Mouse (Mus musculus) myocyte (in vitro differentiated cells): ENCODE data around the gene Rhoh. TPM values are rescaled to one million over a fixed set of nuclear protein-coding genes. Genes with fewer than 3 reads are reported as not detected.

Source experiments
- H3K27me3 ChIP-seq: one replicate; pipeline ENCODE4 v1.6.1; 2011; ENCODE audit not compliant: control insufficient read depth, insufficient read depth, insufficient read length
- H3K36me3 ChIP-seq: one replicate; pipeline ENCODE4 v1.6.1; 2011; ENCODE audit not compliant: control insufficient read depth, insufficient read depth
- H3K4me2 ChIP-seq: one replicate; pipeline ENCODE4 v1.6.1; 2011; ENCODE audit warnings: low read depth, control low read depth
- H3K4me3 ChIP-seq: one replicate; pipeline ENCODE4 v1.5.1; 2011; ENCODE audit warnings: mild to moderate bottlenecking, control low read depth, moderate library complexity
- H3K79me2 ChIP-seq: one replicate; pipeline ENCODE4 v1.6.1; 2011; ENCODE audit not compliant: control insufficient read depth, insufficient read depth
- H3ac ChIP-seq: one replicate; pipeline ENCODE4 v1.6.1; 2011; ENCODE audit not compliant: control insufficient read depth, insufficient read length
- CEBPB ChIP-seq: IDR thresholded peaks from 2 replicates; pipeline ENCODE4 v1.6.1; 2011; ENCODE audit warnings: mild to moderate bottlenecking, moderate library complexity; ENCODE audit not compliant: poor library complexity, insufficient read depth, severe bottlenecking
- E2F4 ChIP-seq: IDR thresholded peaks from one replicate; pipeline ENCODE4 v1.6.1; 2011; ENCODE audit warnings: mild to moderate bottlenecking, control low read depth, moderate library complexity; ENCODE audit not compliant: insufficient read depth
- MAX ChIP-seq: IDR thresholded peaks from one replicate; pipeline ENCODE4 v1.6.1; 2011; ENCODE audit warnings: low read depth, mild to moderate bottlenecking, control low read depth
- MYOD1 ChIP-seq, 3 experiments: IDR thresholded peaks; one replicate each; pipeline ENCODE4 v1.6.1; 2011; ENCODE audit warnings: control low read depth in 2 of 3, low read depth in 2 of 3, mild to moderate bottlenecking in 2 of 3, moderate library complexity in 1 of 3; ENCODE audit not compliant: insufficient read length in 2 of 3, control insufficient read depth in 1 of 3
- MYOG ChIP-seq, 3 experiments: IDR thresholded peaks; one replicate each; pipeline ENCODE4 v1.6.1; 2011; ENCODE audit warnings: control low read depth in 2 of 3, low read depth in 2 of 3, mild to moderate bottlenecking in 2 of 3; ENCODE audit not compliant: insufficient read length in 2 of 3, control insufficient read depth in 1 of 3, insufficient read depth in 1 of 3
- POLR2A ChIP-seq: IDR thresholded peaks from one replicate; pipeline ENCODE4 v1.6.1; 2011; ENCODE audit warnings: low read depth, mild to moderate bottlenecking, control low read depth, moderate library complexity; ENCODE audit not compliant: insufficient read length
- POLR2AphosphoS2 ChIP-seq: IDR thresholded peaks from one replicate; pipeline ENCODE4 v1.6.1; 2011; ENCODE audit warnings: low read depth, control low read depth; ENCODE audit not compliant: insufficient read length
- REST ChIP-seq: IDR thresholded peaks from one replicate; pipeline ENCODE4 v1.6.1; 2011; ENCODE audit warnings: mild to moderate bottlenecking, control low read depth, moderate library complexity; ENCODE audit not compliant: insufficient read depth, insufficient read length
- SRF ChIP-seq: IDR thresholded peaks from one replicate; pipeline ENCODE4 v1.6.1; 2011; ENCODE audit warnings: low read depth; ENCODE audit not compliant: control insufficient read depth, insufficient read length
- TCF12 ChIP-seq: IDR thresholded peaks from one replicate; pipeline ENCODE4 v1.6.1; 2011; ENCODE audit warnings: mild to moderate bottlenecking, control low read depth; ENCODE audit not compliant: poor library complexity, insufficient read depth, severe bottlenecking
- TCF3 ChIP-seq: IDR thresholded peaks from one replicate; pipeline ENCODE4 v1.6.1; 2011; ENCODE audit warnings: low read depth, control low read depth; ENCODE audit not compliant: insufficient read length
- USF1 ChIP-seq: IDR thresholded peaks from one replicate; pipeline ENCODE4 v1.6.1; 2011; ENCODE audit warnings: low read depth, mild to moderate bottlenecking, control low read depth, moderate library complexity
- polyA plus RNA-seq: library from polyadenylated mRNA; unstranded; fragments of >200 nt; fragmentation: generic; extraction: Trizol; gene quantifications from one replicate; pipeline ENCODE4 v1.2.1, GENCODE M21; 2012; ENCODE audit warnings: missing spikeins

Gene Rhoh
- 0.28 TPM for polyA plus RNA-seq

- H3ac ChIP-seq, result no peak within 1 kb of the TSS
- H3K4me2 ChIP-seq, result no peak within 1 kb of the TSS
- no peaks in the 10 kb centered on the region for H3K36me3 ChIP-seq
- H3K79me2 ChIP-seq, result no peaks in the 10 kb centered on the region
- H3K27me3 ChIP-seq, result no peaks in the 10 kb centered on the region
- TF ChIP-seq POLR2A, result no peak
- TF ChIP-seq MYOD1 (IDR thresholded peaks at IDR 0.05; ENCODE audit: control insufficient read depth in 1 of 3, insufficient read length in 2 of 3, low read depth in 2 of 3), result no peak
- TF ChIP-seq E2F4, result no peak
- TF ChIP-seq TCF12, result no peak
- no peak for TF ChIP-seq MYOG (IDR thresholded peaks at IDR 0.05; ENCODE audit: control insufficient read depth in 1 of 3, insufficient read depth in 1 of 3, insufficient read length in 2 of 3, low read depth in 2 of 3)
- TF ChIP-seq POLR2AphosphoS2, result no peak
- no peak for TF ChIP-seq TCF3
- no peak for TF ChIP-seq REST
- TF ChIP-seq USF1, result no peak
- TF ChIP-seq SRF, result no peak
- TF ChIP-seq CEBPB, result no peak
- H3K4me3 ChIP-seq, result no peak within 1 kb of the TSS
Measured at GRCm38 (mm10) chr5:65861154-65861944, at the start of gene Rhoh. TSS of gene Rhoh (plus strand) at chr5:65861213.

- no peaks in the 10 kb centered on the region for H3K79me2 ChIP-seq
- H3K36me3 ChIP-seq, result peaks cover 16% of the 10 kb centered on the region
- no peaks in the 10 kb centered on the region for H3K27me3 ChIP-seq
- no peak overlapping the region for H3K4me3 ChIP-seq
- H3ac ChIP-seq, result no peak overlapping the region
- no peak for TF ChIP-seq TCF3
- no peak for TF ChIP-seq USF1
- no peak for TF ChIP-seq MYOG (IDR thresholded peaks at IDR 0.05; ENCODE audit: control insufficient read depth in 1 of 3, insufficient read depth in 1 of 3, insufficient read length in 2 of 3, low read depth in 2 of 3)
- no peak for TF ChIP-seq SRF
- TF ChIP-seq POLR2AphosphoS2, result no peak
- H3K4me2 ChIP-seq, result no peak overlapping the region
Measured at GRCm38 (mm10) chr5:65823601-65824133, 37.3 kb upstream of the Rhoh start.

- peaks cover 16% of the 10 kb centered on the region for H3K36me3 ChIP-seq
- H3K79me2 ChIP-seq, result no peaks in the 10 kb centered on the region
- no peak overlapping the region for H3ac ChIP-seq
- no peak overlapping the region for H3K4me2 ChIP-seq
- no peak overlapping the region for H3K4me3 ChIP-seq
- H3K27me3 ChIP-seq, result no peaks in the 10 kb centered on the region
- no peak for TF ChIP-seq POLR2A
- TF ChIP-seq TCF12, result no peak
- no peak for TF ChIP-seq USF1
- no peak for TF ChIP-seq MYOD1 (IDR thresholded peaks at IDR 0.05; ENCODE audit: control insufficient read depth in 1 of 3, insufficient read length in 2 of 3, low read depth in 2 of 3)
- no peak for TF ChIP-seq CEBPB
- no peak for TF ChIP-seq MYOG (IDR thresholded peaks at IDR 0.05; ENCODE audit: control insufficient read depth in 1 of 3, insufficient read depth in 1 of 3, insufficient read length in 2 of 3, low read depth in 2 of 3)
- TF ChIP-seq TCF3, result no peak
Measured at GRCm38 (mm10) chr5:65826476-65826875, 34.5 kb upstream of the Rhoh start.

GRCm38 (mm10) chr5:65827102-65827501 is 33.9 kb upstream of the Rhoh start:
- Histone ChIP-seq H3K36me3 (peaks cover 10% of the 10 kb centered on the region), H3ac (no peak overlapping the region), H3K4me3 (no peak overlapping the region), H3K4me2 (no peak overlapping the region), H3K27me3 (no peaks in the 10 kb centered on the region), H3K79me2 (no peaks in the 10 kb centered on the region)
- TF ChIP-seq TCF12, result no peak

DNA sequence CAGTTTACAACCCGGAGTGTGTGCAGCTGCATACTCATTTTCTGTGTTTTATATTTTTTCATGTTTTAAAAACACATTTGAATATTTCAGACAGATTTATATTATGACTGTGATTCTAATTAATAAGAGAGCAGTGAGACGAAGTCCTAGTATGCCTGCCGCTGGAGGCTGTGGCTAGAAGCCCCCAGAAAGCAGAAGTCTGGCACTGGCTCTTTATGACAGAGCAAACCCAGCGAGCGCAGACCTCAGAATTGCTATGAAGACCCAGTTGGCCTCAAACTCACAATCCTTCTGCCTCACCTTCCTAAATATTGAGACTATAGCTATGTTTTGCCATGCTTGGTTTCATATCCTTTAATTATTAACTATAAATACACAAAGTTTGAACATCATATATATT is 32.8 kb upstream of the Rhoh start:
- Histone ChIP-seq H3K27me3 (no peaks in the 10 kb centered on the region), H3K36me3 (peaks cover 8% of the 10 kb centered on the region), H3K4me2 (no peak overlapping the region), H3ac (no peak overlapping the region), H3K4me3 (no peak overlapping the region), H3K79me2 (no peaks in the 10 kb centered on the region)
- TF ChIP-seq MYOD1 (IDR thresholded peaks at IDR 0.05; ENCODE audit: control insufficient read depth in 1 of 3, insufficient read length in 2 of 3, low read depth in 2 of 3) (no peak), REST (no peak), POLR2AphosphoS2 (no peak), CEBPB (no peak), TCF12 (no peak), MYOG (IDR thresholded peaks at IDR 0.05; ENCODE audit: control insufficient read depth in 1 of 3, insufficient read depth in 1 of 3, insufficient read length in 2 of 3, low read depth in 2 of 3) (no peak), USF1 (no peak), SRF (no peak), E2F4 (no peak), POLR2A (no peak), MAX (no peak), TCF3 (no peak)
